Mouse (Mus musculus) forebrain, embryonic 11.5 days (tissue): ENCODE measurements around the gene Coa7. TPM values are rescaled to one million over a fixed set of nuclear protein-coding genes. Genes with fewer than 3 reads are reported as not detected.

Source experiments
- ATAC-seq: fragments of 200-750 bp; cut with Nextera tagmentation; replicated peaks from 2 replicates; pipeline ENCODE4 v1.8.0; 2017; ENCODE audit warnings: moderate TSS enrichment; ENCODE audit not compliant: low FRiP score
- DNase-seq: peaks from one replicate; pipeline ENCODE4 v3.0.0-alpha.2; 2017; ENCODE audit warnings: low spot score
- H3K27ac ChIP-seq: fragments of 300-500 bp; sonication (generic); 2 replicates; pipeline ENCODE4 v1.5.1; 2014; ENCODE audit warnings: low read depth, low read length
- H3K27me3 ChIP-seq: fragments of 300-500 bp; sonication (generic); 2 replicates; pipeline ENCODE4 v1.6.1; 2014; ENCODE audit warnings: mild to moderate bottlenecking, low read length, mixed read lengths; ENCODE audit not compliant: control insufficient read depth, insufficient read depth
- H3K36me3 ChIP-seq: fragments of 300-500 bp; sonication (generic); 2 replicates; pipeline ENCODE4 v1.6.1; 2014; ENCODE audit warnings: mild to moderate bottlenecking, low read length, moderate library complexity, mixed read lengths; ENCODE audit not compliant: control insufficient read depth, insufficient read depth
- H3K4me1 ChIP-seq: fragments of 300-500 bp; sonication (generic); replicated peaks from 2 replicates; pipeline ENCODE4 v1.6.1; 2014; ENCODE audit warnings: low read length, mixed read lengths; ENCODE audit not compliant: control insufficient read depth, insufficient read depth
- H3K4me2 ChIP-seq: fragments of 300-500 bp; sonication (generic); 2 replicates; pipeline ENCODE4 v1.6.1; 2014; ENCODE audit warnings: low read depth, mild to moderate bottlenecking, low read length, moderate library complexity, mixed read lengths; ENCODE audit not compliant: severe bottlenecking
- H3K4me3 ChIP-seq: fragments of 300-500 bp; sonication (generic); 2 replicates; pipeline ENCODE4 v1.5.1; 2014; ENCODE audit warnings: low read depth, low read length
- H3K9ac ChIP-seq: fragments of 300-500 bp; sonication (generic); 2 replicates; pipeline ENCODE4 v1.6.1; 2014; ENCODE audit warnings: low read length
- H3K9me3 ChIP-seq: fragments of 300-500 bp; sonication (generic); 2 replicates; pipeline ENCODE4 v1.6.1; 2016; ENCODE audit warnings: low read length, mixed read lengths; ENCODE audit not compliant: control insufficient read depth
- WGBS: fragments of 180-500 bp; shearing (Covaris S2); extraction: QIAGEN DNeasy Blood & Tissue Kit; methylation state at CpG from one replicate; pipeline ENCODE4 v1.1.7; 2014; 5-methylcytosine and 5-hydroxymethylcytosine counted together
- polyA plus RNA-seq: library from polyadenylated mRNA; unstranded; fragments of >200 nt; fragmentation: Nextera tagmentation; extraction: Ambion mirVana; gene quantifications from 2 replicates; pipeline ENCODE4 v1.2.1, GENCODE M21; 2014

Coa7 gene
- polyA plus RNA-seq = 54.5 and 56.8 TPM in 2 replicates

- DNase-seq = peak; percentile 99
- ATAC-seq = peak; percentile 94
- H3K27me3 ChIP-seq = no peaks in the 10 kb centered on the region
- no peaks in the 10 kb centered on the region; the same call in 1 of the 2 replicates for H3K4me1 ChIP-seq
- no peaks in the 10 kb centered on the region for H3K9me3 ChIP-seq
- peak within 1 kb of the TSS; percentile 49 for H3K4me2 ChIP-seq
- peak within 1 kb of the TSS; percentile 74 for H3K27ac ChIP-seq
- H3K36me3 ChIP-seq = peaks cover 2% of the 10 kb centered on the region; the same call in 1 of the 2 replicates
- peak within 1 kb of the TSS; percentile 65 for H3K9ac ChIP-seq
- WGBS = under 1% methylated on average over 45 of the region's 45 CpGs
- H3K4me3 ChIP-seq = peak within 1 kb of the TSS; percentile 73
Observed at GRCm38 (mm10) chr4:108327730-108328484, at the start of gene Coa7. Gene Coa7, plus strand, starts transcription at chr4:108328140.

- under 1% methylated on average over 14 of the region's 14 CpGs for WGBS
- DNase-seq = peak; percentile 59
- Histone ChIP-seq H3K4me3 (peak overlapping the region; percentile 80), H3K9ac (peak overlapping the region; percentile 89), H3K9me3 (no peaks in the 10 kb centered on the region), H3K27ac (peak overlapping the region; percentile 81), H3K36me3 (no peaks in the 10 kb centered on the region; the same call in 1 of the 2 replicates), H3K4me2 (peak overlapping the region; percentile 76), H3K4me1 (no peaks in the 10 kb centered on the region), H3K27me3 (no peaks in the 10 kb centered on the region)
- 0 out of 2 replicates have a peak, but pooled peaks have one; percentile 4 for ATAC-seq
Observed at GRCm38 (mm10) chr4:108300266-108300665, 27.7 kb upstream of the Coa7 start.

GRCm38 (mm10) chr4:108300670-108301373 lies 27.1 kb upstream of the Coa7 start, which contains the start of gene Zyg11b:
Gene Zyg11b, minus strand, starts transcription at chr4:108301096.
- ATAC-seq = peak; percentile 95
- WGBS = under 1% methylated on average over 48 of the region's 58 CpGs
- peak within 1 kb of the TSS; percentile 76 for H3K4me2 ChIP-seq
- peak within 1 kb of the TSS; percentile 89 for H3K9ac ChIP-seq
- no peaks in the 10 kb centered on the region for H3K4me1 ChIP-seq
- peak within 1 kb of the TSS; percentile 80 for H3K4me3 ChIP-seq
- H3K9me3 ChIP-seq = no peaks in the 10 kb centered on the region
- H3K36me3 ChIP-seq = no peaks in the 10 kb centered on the region; the same call in 1 of the 2 replicates
- peak within 1 kb of the TSS; percentile 81 for H3K27ac ChIP-seq
- H3K27me3 ChIP-seq = no peaks in the 10 kb centered on the region
- DNase-seq = peak; percentile 99

GRCm38 (mm10) chr4:108302296-108302890 lies 25.5 kb upstream of the Coa7 start:
- DNase-seq (no peak), ATAC-seq (no peak)
- no peak overlapping the region for H3K9ac ChIP-seq
- no peak overlapping the region for H3K4me2 ChIP-seq
- no peaks in the 10 kb centered on the region for H3K27me3 ChIP-seq
- H3K36me3 ChIP-seq = no peaks in the 10 kb centered on the region
- no peak overlapping the region for H3K27ac ChIP-seq
- no peak overlapping the region for H3K4me3 ChIP-seq
- 78% methylated on average over 5 of the region's 5 CpGs for WGBS
- H3K4me1 ChIP-seq = no peaks in the 10 kb centered on the region
- H3K9me3 ChIP-seq = no peaks in the 10 kb centered on the region

- ATAC-seq (no peak), DNase-seq (peak; percentile 17)
- Histone ChIP-seq H3K9ac (no peak overlapping the region), H3K4me2 (no peak overlapping the region), H3K27ac (no peak overlapping the region), H3K27me3 (no peaks in the 10 kb centered on the region), H3K4me3 (no peak overlapping the region), H3K4me1 (no peaks in the 10 kb centered on the region), H3K36me3 (no peaks in the 10 kb centered on the region), H3K9me3 (no peaks in the 10 kb centered on the region)
- WGBS = 85% methylated on average over 6 of the region's 6 CpGs
Observed at GRCm38 (mm10) chr4:108310706-108311105, 17.2 kb upstream of the Coa7 start.

GRCm38 (mm10) chr4:108314041-108314440 lies 13.9 kb upstream of the Coa7 start:
- Histone ChIP-seq H3K27me3 (no peaks in the 10 kb centered on the region), H3K4me2 (no peak overlapping the region), H3K27ac (no peak overlapping the region), H3K4me3 (no peak overlapping the region), H3K36me3 (no peaks in the 10 kb centered on the region), H3K9me3 (no peaks in the 10 kb centered on the region), H3K4me1 (no peaks in the 10 kb centered on the region), H3K9ac (no peak overlapping the region)
- no peak for DNase-seq
- WGBS = 64% methylated on average over 5 of the region's 5 CpGs
- ATAC-seq = no peak

- 84% methylated on average over 12 of the region's 12 CpGs for WGBS
Observed at GRCm38 (mm10) chr4:108317656-108318605, 10.0 kb upstream of the Coa7 start.

More at GRCm38 (mm10) chr4:108317656-108318605, 10.0 kb upstream of the Coa7 start:
- Histone ChIP-seq H3K9me3 (no peaks in the 10 kb centered on the region), H3K36me3 (no peaks in the 10 kb centered on the region), H3K4me3 (no peak overlapping the region), H3K27me3 (no peaks in the 10 kb centered on the region), H3K4me1 (no peaks in the 10 kb centered on the region), H3K4me2 (no peak overlapping the region), H3K9ac (no peak overlapping the region), H3K27ac (no peak overlapping the region)
- DNase-seq (no peak), ATAC-seq (no peak)
